Mouse (Mus musculus): ENCODE results near the gene Rpp25. TPM values are rescaled to one million over a fixed set of nuclear protein-coding genes. Genes with fewer than 3 reads are reported as not detected.

The Rpp25 gene
- total RNA-seq, 1 experiment = 48.7 TPM

- Histone ChIP-seq H3K27ac (ENCODE audit: insufficient read depth, low read depth, low read length, poor library complexity, severe bottlenecking) (no peak overlapping the region), H3K4me3 (ENCODE audit: insufficient read depth in 1 of 2, low read depth in 1 of 2, low read length in 2 of 2, poor library complexity in 1 of 2, severe bottlenecking in 1 of 2) (no peak overlapping the region), H3K9ac (ENCODE audit: insufficient read depth, low read depth, low read length, poor library complexity, severe bottlenecking) (no peak overlapping the region), H3K4me1 (ENCODE audit: control insufficient read depth in 2 of 2, insufficient read depth in 2 of 2, low read length in 2 of 2, poor library complexity in 1 of 2) (0 out of 4 replicates have a peak, but pooled peaks cover 0 to 3% of the 10 kb centered on the region in 2 experiments), H3K36me3 (ENCODE audit: control insufficient read depth, insufficient read depth, low read length, poor library complexity, severe bottlenecking) (peaks cover 23% of the 10 kb centered on the region), H3K9me3 (ENCODE audit: control insufficient read depth, insufficient read depth, low read depth, low read length) (no peaks in the 10 kb centered on the region)
- TF ChIP-seq CHD2 (IDR thresholded peaks at IDR 0.05; ENCODE audit: low read depth, low read length) = no peak
- TF ChIP-seq MAFK (IDR thresholded peaks at IDR 0.05; ENCODE audit: insufficient read depth, low read depth, low read length) = no peak
- in situ Hi-C loops (cut with MboI; ENCODE audit: low sequenced_read_pairs in 2 of 2, unreplicated experiment in 2 of 2) = no loop called here
- DNase-seq (ENCODE audit: low read depth, low spot score) = no peak
These were observed 32.5 kb downstream of the Rpp25 start for GRCm38 (mm10) chr9:57536362-57536761.

DNA sequence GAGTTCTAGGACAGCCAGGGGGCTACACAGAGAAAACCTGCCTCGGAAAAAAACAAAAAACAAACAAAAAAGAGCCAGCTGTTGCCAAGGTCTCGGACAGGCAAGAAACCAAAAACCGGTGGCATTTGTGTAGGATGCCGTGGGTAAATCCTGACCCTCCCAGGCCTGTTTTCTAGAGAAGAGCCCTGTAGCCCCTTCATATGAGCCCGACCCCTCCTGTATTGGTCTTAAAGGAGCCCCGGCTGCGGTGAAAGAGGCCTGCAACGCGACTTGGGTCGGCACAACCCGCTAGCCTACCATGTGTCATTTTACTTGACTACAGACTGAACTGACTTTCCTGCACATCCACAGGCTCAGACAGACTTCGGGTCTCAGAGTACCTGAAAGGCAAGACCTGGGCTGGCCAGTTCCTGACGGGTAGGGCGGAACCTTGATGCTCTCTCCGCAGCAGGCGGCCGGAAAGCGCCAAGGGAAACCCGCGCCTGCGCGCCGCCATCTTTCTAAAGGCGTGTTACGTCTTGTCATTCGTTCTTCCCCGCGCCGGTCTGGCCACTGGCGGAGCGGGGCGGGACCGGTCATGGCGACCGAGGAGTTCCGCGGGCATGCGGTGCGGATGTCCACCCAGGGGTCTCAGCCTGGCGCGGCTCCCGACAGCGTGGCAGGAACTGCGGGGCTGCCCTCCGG, 33.4 kb downstream of the Rpp25 start, which contains the start of gene Fam219b:
Gene Fam219b, plus strand, starts transcription at position 485 of the 684 bp plus-strand sequence.
- peak; percentile 79 for DNase-seq (ENCODE audit: low read depth, low spot score)
- in situ Hi-C loops (cut with MboI; ENCODE audit: low sequenced_read_pairs in 2 of 2, unreplicated experiment in 2 of 2) = no loop called here
- peak within 1 kb of the TSS; percentile 83 to 88 for H3K4me3 ChIP-seq (ENCODE audit: insufficient read depth in 1 of 2, low read depth in 1 of 2, low read length in 2 of 2, poor library complexity in 1 of 2, severe bottlenecking in 1 of 2)
- peaks cover 23% of the 10 kb centered on the region for H3K36me3 ChIP-seq (ENCODE audit: control insufficient read depth, insufficient read depth, low read length, poor library complexity, severe bottlenecking)
- peak within 1 kb of the TSS; percentile 85 for H3K9ac ChIP-seq (ENCODE audit: insufficient read depth, low read depth, low read length, poor library complexity, severe bottlenecking)
- TF ChIP-seq MAFK (IDR thresholded peaks at IDR 0.05; ENCODE audit: insufficient read depth, low read depth, low read length) (no peak), CHD2 (IDR thresholded peaks at IDR 0.05; ENCODE audit: low read depth, low read length) (no peak), ZC3H11A (IDR thresholded peaks at IDR 0.05; ENCODE audit: borderline replicate concordance, low read depth, low read length) (no peak), HCFC1 (IDR thresholded peaks at IDR 0.05; ENCODE audit: borderline replicate concordance, insufficient read depth, low read length) (peak; percentile 66; the same call in 1 of the 2 replicates)
- H3K4me1 ChIP-seq (ENCODE audit: control insufficient read depth in 2 of 2, insufficient read depth in 2 of 2, low read length in 2 of 2, poor library complexity in 1 of 2) = 0 out of 4 replicates have a peak, but pooled peaks cover 0 to 3% of the 10 kb centered on the region in 2 experiments
- H3K27ac ChIP-seq (ENCODE audit: insufficient read depth, low read depth, low read length, poor library complexity, severe bottlenecking) = peak within 1 kb of the TSS; percentile 52; the same call in 1 of the 2 replicates
- no peaks in the 10 kb centered on the region for H3K9me3 ChIP-seq (ENCODE audit: control insufficient read depth, insufficient read depth, low read depth, low read length)

DNA sequence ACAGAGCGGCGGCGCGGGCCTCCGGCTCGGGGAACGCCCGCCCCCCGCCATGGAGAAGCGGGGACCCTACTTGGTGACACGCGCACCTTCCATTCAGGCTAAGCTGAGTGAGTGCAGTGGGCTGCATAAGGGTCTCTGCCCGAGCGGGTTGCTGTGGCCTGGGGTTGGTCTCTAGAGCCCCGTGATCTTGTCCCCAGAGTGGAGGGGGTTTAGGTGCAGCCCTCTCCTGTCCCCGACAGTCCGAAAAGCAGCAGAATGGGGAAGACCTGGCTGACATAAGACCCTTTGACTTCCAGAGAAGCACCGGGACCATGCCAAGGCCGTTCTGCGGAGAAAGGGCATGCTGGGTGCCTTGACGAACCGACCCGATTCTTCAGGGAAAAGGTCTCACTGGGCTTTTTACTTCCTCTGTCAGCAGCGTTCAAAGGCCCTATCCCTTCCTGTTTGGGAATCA, 33.9 kb downstream of the Rpp25 start:
- TF ChIP-seq ZC3H11A (IDR thresholded peaks at IDR 0.05; ENCODE audit: borderline replicate concordance, low read depth, low read length) = no peak
- TF ChIP-seq HCFC1 (IDR thresholded peaks at IDR 0.05; ENCODE audit: borderline replicate concordance, insufficient read depth, low read length) = no peak
- TF ChIP-seq ZNF384 (IDR thresholded peaks at IDR 0.05; ENCODE audit: low read depth, low read length) = no peak
- TF ChIP-seq CHD2 (IDR thresholded peaks at IDR 0.05; ENCODE audit: low read depth, low read length) = no peak
- no peak for TF ChIP-seq MAFK (IDR thresholded peaks at IDR 0.05; ENCODE audit: insufficient read depth, low read depth, low read length)
- peak overlapping the region; percentile 83 to 88 for H3K4me3 ChIP-seq (ENCODE audit: insufficient read depth in 1 of 2, low read depth in 1 of 2, low read length in 2 of 2, poor library complexity in 1 of 2, severe bottlenecking in 1 of 2)
- no peaks in the 10 kb centered on the region for H3K9me3 ChIP-seq (ENCODE audit: control insufficient read depth, insufficient read depth, low read depth, low read length)
- H3K36me3 ChIP-seq (ENCODE audit: control insufficient read depth, insufficient read depth, low read length, poor library complexity, severe bottlenecking) = peaks cover 24% of the 10 kb centered on the region
- H3K27ac ChIP-seq (ENCODE audit: insufficient read depth, low read depth, low read length, poor library complexity, severe bottlenecking) = peak overlapping the region; percentile 42; the same call in 1 of the 2 replicates
- H3K4me1 ChIP-seq (ENCODE audit: control insufficient read depth in 2 of 2, insufficient read depth in 2 of 2, low read length in 2 of 2, poor library complexity in 1 of 2) = 0 out of 4 replicates have a peak, but pooled peaks cover 0 to 3% of the 10 kb centered on the region in 2 experiments
- DNase-seq (ENCODE audit: low read depth, low spot score) = no peak
- in situ Hi-C loops (cut with MboI; ENCODE audit: low sequenced_read_pairs in 2 of 2, unreplicated experiment in 2 of 2) = no loop called here
- peak overlapping the region; percentile 85 for H3K9ac ChIP-seq (ENCODE audit: insufficient read depth, low read depth, low read length, poor library complexity, severe bottlenecking)

- no peak for TF ChIP-seq MAFK (IDR thresholded peaks at IDR 0.05; ENCODE audit: insufficient read depth, low read depth, low read length)
- no peak for TF ChIP-seq ZC3H11A (IDR thresholded peaks at IDR 0.05; ENCODE audit: borderline replicate concordance, low read depth, low read length)
- TF ChIP-seq HCFC1 (IDR thresholded peaks at IDR 0.05; ENCODE audit: borderline replicate concordance, insufficient read depth, low read length) = no peak
- no peak for TF ChIP-seq CHD2 (IDR thresholded peaks at IDR 0.05; ENCODE audit: low read depth, low read length)
- no peak for TF ChIP-seq ZNF384 (IDR thresholded peaks at IDR 0.05; ENCODE audit: low read depth, low read length)
These were observed 35.7 kb downstream of the Rpp25 start for GRCm38 (mm10) chr9:57539550-57539949.

More at GRCm38 (mm10) chr9:57539550-57539949, 35.7 kb downstream of the Rpp25 start:
- in situ Hi-C loops (cut with MboI; ENCODE audit: low sequenced_read_pairs in 2 of 2, unreplicated experiment in 2 of 2) = no loop called here
- H3K27ac ChIP-seq (ENCODE audit: insufficient read depth, low read depth, low read length, poor library complexity, severe bottlenecking) = no peak overlapping the region
- H3K9me3 ChIP-seq (ENCODE audit: control insufficient read depth, insufficient read depth, low read depth, low read length) = no peaks in the 10 kb centered on the region
- 0 out of 4 replicates have a peak, but pooled peaks cover 0 to 3% of the 10 kb centered on the region in 2 experiments for H3K4me1 ChIP-seq (ENCODE audit: control insufficient read depth in 2 of 2, insufficient read depth in 2 of 2, low read length in 2 of 2, poor library complexity in 1 of 2)
- H3K36me3 ChIP-seq (ENCODE audit: control insufficient read depth, insufficient read depth, low read length, poor library complexity, severe bottlenecking) = peaks cover 23% of the 10 kb centered on the region
- no peak overlapping the region for H3K9ac ChIP-seq (ENCODE audit: insufficient read depth, low read depth, low read length, poor library complexity, severe bottlenecking)
- no peak for DNase-seq (ENCODE audit: low read depth, low spot score)
- H3K4me3 ChIP-seq (ENCODE audit: insufficient read depth in 1 of 2, low read depth in 1 of 2, low read length in 2 of 2, poor library complexity in 1 of 2, severe bottlenecking in 1 of 2) = no peak overlapping the region
